Mouse (Mus musculus): ENCODE measurements around the gene Etfa. TPM values are rescaled to one million over a fixed set of nuclear protein-coding genes. Genes with fewer than 3 reads are reported as not detected.

Gene Etfa
- polyA plus RNA-seq, 1 experiment from 2014 or later = 187 TPM

DNA sequence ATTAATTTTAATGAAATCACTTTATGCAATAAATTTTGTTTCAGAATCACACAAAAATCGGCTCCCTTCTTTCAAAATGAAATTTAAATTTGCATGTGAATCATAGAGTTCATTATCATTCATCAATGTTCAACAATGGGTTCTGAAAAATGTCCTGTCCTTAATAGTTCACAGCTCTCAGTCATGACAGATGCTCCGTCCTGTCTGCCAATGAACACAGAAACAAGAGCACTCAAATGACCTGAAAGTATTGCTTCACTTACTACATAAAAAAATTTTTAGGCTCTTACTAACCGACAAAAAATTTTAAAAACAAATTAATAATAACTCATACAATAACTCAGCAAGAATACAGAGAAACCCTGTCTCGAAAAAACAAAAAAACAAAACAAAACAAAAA is 3.3 kb downstream of the Etfa start:
- no peak for ATAC-seq (replicated peaks; ENCODE audit: insufficient number of reproducible peaks, low FRiP score, low TSS enrichment, low read depth)
- WGBS = 90% methylated on average over 4 of the region's 4 CpGs
- no peak overlapping the region for H3K9ac ChIP-seq (replicated peaks; ENCODE audit: low read length)

DNA sequence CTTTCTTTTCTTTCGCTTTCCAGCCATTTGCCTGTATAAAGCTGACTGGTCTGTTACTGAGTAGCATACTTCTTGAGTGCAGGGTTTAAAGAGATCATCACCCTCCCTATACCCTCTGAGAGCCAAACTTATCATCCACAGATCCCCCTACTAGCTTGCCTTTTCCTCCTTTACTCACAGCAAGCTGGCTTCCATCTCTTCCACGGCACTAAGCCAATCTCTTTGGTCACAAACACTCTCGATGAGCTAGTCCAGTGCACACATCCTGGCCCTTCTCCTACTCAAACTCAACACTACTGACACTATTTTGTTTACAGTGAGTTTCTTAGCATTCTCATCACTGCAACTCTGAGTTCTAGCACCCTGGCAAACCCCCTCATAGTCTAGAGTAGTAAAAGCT is 4.1 kb downstream of the Etfa start:
- no peaks in the 10 kb centered on the region for H3K4me1 ChIP-seq (ENCODE audit: control insufficient read depth, insufficient read depth, low read length)
- WGBS = 88% methylated on average over 3 of the region's 3 CpGs
- no peak for ATAC-seq (replicated peaks; ENCODE audit: insufficient number of reproducible peaks, low FRiP score, low TSS enrichment, low read depth)

More for the DNA sequence above, 3.3 kb downstream of the Etfa start:
- Histone ChIP-seq H3K4me2 (ENCODE audit: low read depth, low read length) (no peak overlapping the region), H3K27ac (replicated peaks; ENCODE audit: low read depth, low read length) (no peak overlapping the region), H3K4me3 (ENCODE audit: low read depth, low read length) (no peak overlapping the region), H3K4me1 (ENCODE audit: control insufficient read depth, insufficient read depth, low read length) (no peaks in the 10 kb centered on the region), H3K36me3 (replicated peaks; ENCODE audit: control insufficient read depth, insufficient read depth, low read depth, low read length) (no peaks in the 10 kb centered on the region), H3K27me3 (ENCODE audit: control insufficient read depth, insufficient read depth, low read length) (no peaks in the 10 kb centered on the region), H3K9me3 (replicated peaks; ENCODE audit: control insufficient read depth, low read length) (no peaks in the 10 kb centered on the region)
- DNase-seq (ENCODE audit: low spot score) = no peak

DNA sequence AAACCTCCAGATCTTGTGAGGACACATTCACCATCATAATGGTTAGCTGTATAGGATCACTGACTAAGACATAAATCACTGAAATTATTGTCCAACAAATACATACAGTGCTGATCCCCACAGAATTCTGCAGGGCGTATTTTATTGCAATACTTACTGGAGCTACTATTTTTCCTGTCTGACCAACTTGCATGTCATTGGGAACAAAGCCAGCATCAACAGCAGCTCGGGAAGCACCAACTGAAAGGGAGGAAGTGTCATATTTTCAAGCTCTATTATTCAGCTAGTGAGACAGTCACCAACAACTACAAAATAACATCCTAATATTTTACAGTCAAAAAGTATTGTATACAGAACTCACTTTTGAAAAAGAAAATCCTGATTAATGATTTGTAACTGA is 29.9 kb downstream of the Etfa start:
- Histone ChIP-seq H3K4me3 (ENCODE audit: low read depth, low read length) (no peak overlapping the region), H3K9me3 (replicated peaks; ENCODE audit: control insufficient read depth, low read length) (no peaks in the 10 kb centered on the region), H3K27ac (replicated peaks; ENCODE audit: low read depth, low read length) (no peak overlapping the region), H3K27me3 (ENCODE audit: control insufficient read depth, insufficient read depth, low read length) (no peaks in the 10 kb centered on the region), H3K4me1 (ENCODE audit: control insufficient read depth, insufficient read depth, low read length) (no peaks in the 10 kb centered on the region), H3K4me2 (ENCODE audit: low read depth, low read length) (no peak overlapping the region), H3K9ac (replicated peaks; ENCODE audit: low read length) (no peak overlapping the region), H3K36me3 (replicated peaks; ENCODE audit: control insufficient read depth, insufficient read depth, low read depth, low read length) (no peaks in the 10 kb centered on the region)
- 84% methylated on average over 2 of the region's 2 CpGs for WGBS
- DNase-seq (ENCODE audit: low spot score) = no peak
- ATAC-seq (replicated peaks; ENCODE audit: insufficient number of reproducible peaks, low FRiP score, low TSS enrichment, low read depth) = no peak

More for the DNA sequence above, 4.1 kb downstream of the Etfa start:
- no peak for DNase-seq (ENCODE audit: low spot score)
- no peak overlapping the region for H3K4me2 ChIP-seq (ENCODE audit: low read depth, low read length)
- H3K36me3 ChIP-seq (replicated peaks; ENCODE audit: control insufficient read depth, insufficient read depth, low read depth, low read length) = no peaks in the 10 kb centered on the region
- H3K9me3 ChIP-seq (replicated peaks; ENCODE audit: control insufficient read depth, low read length) = no peaks in the 10 kb centered on the region
- H3K27ac ChIP-seq (replicated peaks; ENCODE audit: low read depth, low read length) = no peak overlapping the region
- H3K9ac ChIP-seq (replicated peaks; ENCODE audit: low read length) = no peak overlapping the region
- H3K4me3 ChIP-seq (ENCODE audit: low read depth, low read length) = no peak overlapping the region
- no peaks in the 10 kb centered on the region for H3K27me3 ChIP-seq (ENCODE audit: control insufficient read depth, insufficient read depth, low read length)

DNA sequence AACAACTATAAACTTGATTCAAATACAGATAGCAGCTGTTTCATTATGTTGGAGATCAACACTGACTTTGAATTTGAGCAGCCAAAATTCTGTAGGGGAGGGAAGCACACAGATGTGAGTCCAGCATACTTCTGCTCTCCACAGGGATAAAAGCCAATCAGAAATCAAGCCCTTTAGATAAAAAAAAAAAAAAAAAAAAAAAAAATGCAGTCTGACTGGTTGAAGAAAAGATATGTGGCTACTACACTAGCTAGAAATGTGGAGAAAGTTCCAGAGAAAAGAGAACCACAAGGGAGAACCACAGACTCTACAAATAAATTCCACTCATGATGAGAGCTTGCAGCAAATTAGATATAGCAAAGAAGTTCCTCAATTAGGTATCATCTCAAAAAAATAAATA is 33.3 kb downstream of the Etfa start:
- Histone ChIP-seq H3K27me3 (ENCODE audit: control insufficient read depth, insufficient read depth, low read length) (no peaks in the 10 kb centered on the region), H3K4me1 (ENCODE audit: control insufficient read depth, insufficient read depth, low read length) (no peaks in the 10 kb centered on the region), H3K9me3 (replicated peaks; ENCODE audit: control insufficient read depth, low read length) (no peaks in the 10 kb centered on the region), H3K9ac (replicated peaks; ENCODE audit: low read length) (no peak overlapping the region), H3K36me3 (replicated peaks; ENCODE audit: control insufficient read depth, insufficient read depth, low read depth, low read length) (no peaks in the 10 kb centered on the region), H3K4me3 (ENCODE audit: low read depth, low read length) (no peak overlapping the region), H3K4me2 (ENCODE audit: low read depth, low read length) (no peak overlapping the region), H3K27ac (replicated peaks; ENCODE audit: low read depth, low read length) (no peak overlapping the region)
- DNase-seq (ENCODE audit: low spot score) (no peak), ATAC-seq (replicated peaks; ENCODE audit: insufficient number of reproducible peaks, low FRiP score, low TSS enrichment, low read depth) (no peak)

DNA sequence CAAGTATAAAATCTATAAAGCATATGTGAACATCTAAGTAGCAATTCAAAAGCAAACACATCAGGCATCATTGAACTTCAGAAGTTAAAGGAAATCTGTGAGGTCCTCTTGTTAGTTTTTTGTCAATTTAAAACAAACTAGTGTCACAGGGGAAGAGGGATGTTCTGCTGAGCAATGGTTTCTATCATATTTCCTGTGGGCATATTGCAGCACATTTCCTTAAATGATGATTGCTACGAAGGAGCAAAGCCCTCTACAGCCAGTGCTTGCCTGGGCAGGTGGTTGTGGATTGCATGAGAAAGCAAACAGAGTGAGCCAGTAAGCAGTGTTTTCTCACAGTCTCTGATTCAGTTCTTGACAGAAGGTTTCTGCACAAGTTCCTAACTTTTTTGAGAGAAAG is 36.0 kb downstream of the Etfa start:
- Histone ChIP-seq H3K4me1 (ENCODE audit: control insufficient read depth, insufficient read depth, low read length) (no peaks in the 10 kb centered on the region), H3K4me2 (ENCODE audit: low read depth, low read length) (no peak overlapping the region), H3K36me3 (replicated peaks; ENCODE audit: control insufficient read depth, insufficient read depth, low read depth, low read length) (no peaks in the 10 kb centered on the region), H3K27me3 (ENCODE audit: control insufficient read depth, insufficient read depth, low read length) (no peaks in the 10 kb centered on the region), H3K9ac (replicated peaks; ENCODE audit: low read length) (no peak overlapping the region), H3K4me3 (ENCODE audit: low read depth, low read length) (no peak overlapping the region), H3K9me3 (replicated peaks; ENCODE audit: control insufficient read depth, low read length) (no peaks in the 10 kb centered on the region), H3K27ac (replicated peaks; ENCODE audit: low read depth, low read length) (no peak overlapping the region)
- DNase-seq (ENCODE audit: low spot score) (no peak), ATAC-seq (replicated peaks; ENCODE audit: insufficient number of reproducible peaks, low FRiP score, low TSS enrichment, low read depth) (no peak)
- 73% methylated on average over 1 of the region's 1 CpGs for WGBS

DNA sequence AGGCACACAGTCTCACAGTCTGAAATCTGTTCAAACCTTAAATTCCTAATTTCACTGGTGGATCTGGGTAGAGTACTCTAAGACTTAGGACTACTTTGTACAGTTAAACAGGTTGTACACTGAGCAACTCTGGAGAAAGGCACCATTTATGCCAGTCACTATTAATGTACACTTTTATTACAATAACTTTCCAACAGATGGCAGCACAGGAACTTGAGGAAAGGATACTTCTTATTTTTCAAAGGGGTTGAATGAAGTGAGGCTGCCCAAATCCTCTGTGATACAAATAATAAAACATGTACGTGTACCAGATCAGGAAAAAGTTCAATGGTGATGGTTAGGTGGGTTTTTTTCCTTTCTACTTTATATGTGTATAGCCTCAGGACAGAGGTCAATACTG is 43.6 kb downstream of the Etfa start:
- ATAC-seq (replicated peaks; ENCODE audit: insufficient number of reproducible peaks, low FRiP score, low TSS enrichment, low read depth) (no peak), DNase-seq (ENCODE audit: low spot score) (peak; percentile 63)
- Histone ChIP-seq H3K9ac (replicated peaks; ENCODE audit: low read length) (no peak overlapping the region), H3K36me3 (replicated peaks; ENCODE audit: control insufficient read depth, insufficient read depth, low read depth, low read length) (no peaks in the 10 kb centered on the region), H3K4me1 (ENCODE audit: control insufficient read depth, insufficient read depth, low read length) (no peaks in the 10 kb centered on the region), H3K4me2 (ENCODE audit: low read depth, low read length) (no peak overlapping the region), H3K27ac (replicated peaks; ENCODE audit: low read depth, low read length) (no peak overlapping the region), H3K27me3 (ENCODE audit: control insufficient read depth, insufficient read depth, low read length) (no peaks in the 10 kb centered on the region), H3K9me3 (replicated peaks; ENCODE audit: control insufficient read depth, low read length) (no peaks in the 10 kb centered on the region), H3K4me3 (ENCODE audit: low read depth, low read length) (no peak overlapping the region)
- 72% methylated on average over 1 of the region's 1 CpGs for WGBS

DNA sequence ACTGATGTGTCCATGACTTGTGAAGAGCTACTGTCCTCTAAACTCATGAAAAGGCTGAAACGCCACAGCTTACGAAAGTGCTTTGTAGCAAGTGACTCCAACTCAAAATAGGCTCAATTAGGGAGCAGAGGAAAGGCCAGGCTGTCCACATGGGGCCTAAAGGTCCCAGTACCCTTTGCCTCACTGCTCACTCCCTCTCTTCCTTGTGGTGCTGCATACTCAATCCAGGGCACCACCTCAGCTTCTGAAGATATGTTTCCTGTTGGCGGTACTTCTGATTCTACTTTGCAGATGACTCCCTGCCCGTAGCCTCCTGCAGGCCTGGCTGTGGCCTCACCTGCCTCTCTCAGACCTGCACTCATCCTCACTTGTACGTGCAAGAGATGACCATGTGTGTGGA is 58.7 kb downstream of the Etfa start:
- no peak overlapping the region for H3K27ac ChIP-seq (replicated peaks; ENCODE audit: low read depth, low read length)
- ATAC-seq (replicated peaks; ENCODE audit: insufficient number of reproducible peaks, low FRiP score, low TSS enrichment, low read depth) (no peak), DNase-seq (ENCODE audit: low spot score) (no peak)
- no peaks in the 10 kb centered on the region for H3K36me3 ChIP-seq (replicated peaks; ENCODE audit: control insufficient read depth, insufficient read depth, low read depth, low read length)
- no peak overlapping the region for H3K9ac ChIP-seq (replicated peaks; ENCODE audit: low read length)
- 91% methylated on average over 5 of the region's 5 CpGs for WGBS
- H3K27me3 ChIP-seq (ENCODE audit: control insufficient read depth, insufficient read depth, low read length) = no peaks in the 10 kb centered on the region
- H3K4me3 ChIP-seq (ENCODE audit: low read depth, low read length) = no peak overlapping the region
- H3K9me3 ChIP-seq (replicated peaks; ENCODE audit: control insufficient read depth, low read length) = no peaks in the 10 kb centered on the region
- no peaks in the 10 kb centered on the region for H3K4me1 ChIP-seq (ENCODE audit: control insufficient read depth, insufficient read depth, low read length)
- no peak overlapping the region for H3K4me2 ChIP-seq (ENCODE audit: low read depth, low read length)

DNA sequence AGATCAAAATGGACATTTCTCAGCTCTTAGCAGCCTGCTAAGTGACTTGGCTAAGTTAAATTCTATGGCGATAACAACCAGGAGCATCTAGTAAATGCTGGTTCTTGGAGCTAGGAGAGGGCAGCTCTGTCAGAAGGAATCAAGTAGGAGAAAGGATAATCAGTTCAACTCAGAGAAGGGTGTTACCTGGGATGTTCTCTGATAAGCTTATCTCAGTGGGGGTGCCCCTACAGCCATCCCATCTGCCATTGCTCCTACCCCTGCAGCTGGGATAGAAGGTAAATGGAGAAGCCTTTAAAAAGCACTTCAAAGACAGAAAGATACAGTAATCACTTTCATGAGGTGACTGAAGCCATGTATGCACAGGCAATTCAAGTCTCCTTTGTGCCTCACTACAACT is 59.1 kb downstream of the Etfa start:
- no peak for ATAC-seq (replicated peaks; ENCODE audit: insufficient number of reproducible peaks, low FRiP score, low TSS enrichment, low read depth)
- Histone ChIP-seq H3K4me1 (ENCODE audit: control insufficient read depth, insufficient read depth, low read length) (no peaks in the 10 kb centered on the region), H3K9ac (replicated peaks; ENCODE audit: low read length) (no peak overlapping the region)

More for the DNA sequence above, 59.1 kb downstream of the Etfa start:
- no peaks in the 10 kb centered on the region; the same call in 1 of the 2 replicates for H3K36me3 ChIP-seq (replicated peaks; ENCODE audit: control insufficient read depth, insufficient read depth, low read depth, low read length)
- H3K4me2 ChIP-seq (ENCODE audit: low read depth, low read length) = no peak overlapping the region
- no peak overlapping the region for H3K4me3 ChIP-seq (ENCODE audit: low read depth, low read length)
- no peak for DNase-seq (ENCODE audit: low spot score)
- H3K27ac ChIP-seq (replicated peaks; ENCODE audit: low read depth, low read length) = no peak overlapping the region
- H3K9me3 ChIP-seq (replicated peaks; ENCODE audit: control insufficient read depth, low read length) = no peaks in the 10 kb centered on the region
- 90% methylated on average over 1 of the region's 1 CpGs for WGBS
- H3K27me3 ChIP-seq (ENCODE audit: control insufficient read depth, insufficient read depth, low read length) = no peaks in the 10 kb centered on the region

Data from embryonic facial prominence, embryonic 11.5 days (tissue).